Mouse (Mus musculus) liver, postnatal 0 days (tissue): ENCODE measurements at regions not wholly inside any gene's neighbourhood (a gene's known extent, or its start where the extent isn't known, plus 50 kb on each side); places are given as distances from the start of the nearest gene placed in this dataset.
"Not testable (repeated sequence)": the region's sequence is repeated elsewhere in the genome, so short reads cannot be mapped to it uniquely, and the experiment has no call there.

Experiments
- ATAC-seq: fragments of 200-750 bp; cut with Nextera tagmentation; 2 replicates; pipeline ENCODE4 v1.8.0; 2017; ENCODE audit warnings: mild to moderate bottlenecking, moderate library complexity
- DNase-seq: peaks from one replicate; pipeline ENCODE4 v3.0.0-alpha.2; 2016
- H3K27ac ChIP-seq: fragments of 300-500 bp; sonication (generic); 2 replicates; pipeline ENCODE4 v1.5.1; 2014; ENCODE audit warnings: antibody characterized with exemption, moderate library complexity, mild to moderate bottlenecking, low read depth
- H3K27me3 ChIP-seq: fragments of 300-500 bp; sonication (generic); 2 replicates; pipeline ENCODE4 v1.6.1; 2014; ENCODE audit warnings: low read length, control low read depth, mixed read lengths; ENCODE audit not compliant: insufficient read depth
- H3K36me3 ChIP-seq: fragments of 300-500 bp; sonication (generic); replicated peaks from 2 replicates; pipeline ENCODE4 v1.6.1; 2014; ENCODE audit warnings: mild to moderate bottlenecking, control low read depth, low read length, moderate library complexity, mixed read lengths; ENCODE audit not compliant: insufficient read depth
- H3K4me1 ChIP-seq: fragments of 300-500 bp; sonication (generic); 2 replicates; pipeline ENCODE4 v1.6.1; 2014; ENCODE audit warnings: antibody characterized with exemption, mild to moderate bottlenecking, control low read depth; ENCODE audit not compliant: insufficient read depth
- H3K4me2 ChIP-seq: fragments of 300-500 bp; sonication (generic); 2 replicates; pipeline ENCODE4 v1.6.1; 2014; ENCODE audit warnings: low read depth, mild to moderate bottlenecking, low read length, moderate library complexity, mixed read lengths
- H3K4me3 ChIP-seq: fragments of 300-500 bp; sonication (generic); 2 replicates; pipeline ENCODE4 v1.5.1; 2014; ENCODE audit warnings: low read depth, low read length
- H3K9ac ChIP-seq: fragments of 300-500 bp; sonication (generic); replicated peaks from 2 replicates; pipeline ENCODE4 v1.6.1; 2014; ENCODE audit warnings: mild to moderate bottlenecking, moderate library complexity
- H3K9me3 ChIP-seq: fragments of 300-500 bp; sonication (generic); 2 replicates; pipeline ENCODE4 v1.6.1; 2016; ENCODE audit warnings: mild to moderate bottlenecking, control low read depth, low read length, mixed read lengths
- CTCF ChIP-seq: sonication (generic); IDR thresholded peaks from 2 replicates; pipeline ENCODE4 v1.5.1; 2016; ENCODE audit warnings: antibody characterized with exemption, low read depth
- EP300 ChIP-seq: IDR thresholded peaks from 2 replicates; pipeline ENCODE4 v1.6.1; 2016; ENCODE audit warnings: antibody characterized with exemption, low read depth, mild to moderate bottlenecking
- WGBS: fragments of 180-500 bp; shearing (Covaris S2); extraction: QIAGEN DNeasy Blood & Tissue Kit; methylation state at CpG from one replicate; pipeline ENCODE4 v1.1.7; 2014; ENCODE audit not compliant: insufficient replicate concordance; 5-methylcytosine and 5-hydroxymethylcytosine counted together

GRCm38 (mm10) chr2:17946047-17946446, 50.7 kb downstream of the H2al2a start:
- H3K9ac ChIP-seq = no peak overlapping the region
- WGBS = 52% methylated on average over 12 of the region's 12 CpGs
- ATAC-seq (no peak), DNase-seq (no peak)
- no peak for TF ChIP-seq EP300
- TF ChIP-seq CTCF = no peak
- no peaks in the 10 kb centered on the region for H3K36me3 ChIP-seq
- no peak overlapping the region for H3K4me3 ChIP-seq
- no peak overlapping the region for H3K4me2 ChIP-seq
- H3K27ac ChIP-seq = no peak overlapping the region
- no peaks in the 10 kb centered on the region for H3K9me3 ChIP-seq
- no peaks in the 10 kb centered on the region for H3K27me3 ChIP-seq
- H3K4me1 ChIP-seq = no peaks in the 10 kb centered on the region

GRCm38 (mm10) chr2:17945369-17945915, 51.3 kb downstream of the H2al2a start:
- no peak overlapping the region for H3K27ac ChIP-seq
- no peak overlapping the region for H3K4me2 ChIP-seq
- 73% methylated on average over 7 of the region's 7 CpGs for WGBS
- no peak overlapping the region for H3K9ac ChIP-seq
- no peaks in the 10 kb centered on the region for H3K9me3 ChIP-seq
- no peaks in the 10 kb centered on the region for H3K4me1 ChIP-seq
- H3K4me3 ChIP-seq = no peak overlapping the region
- no peak for ATAC-seq
- H3K36me3 ChIP-seq = no peaks in the 10 kb centered on the region
- no peak for TF ChIP-seq EP300
- no peak for TF ChIP-seq CTCF
- no peak for DNase-seq
- H3K27me3 ChIP-seq = no peaks in the 10 kb centered on the region

DNA sequence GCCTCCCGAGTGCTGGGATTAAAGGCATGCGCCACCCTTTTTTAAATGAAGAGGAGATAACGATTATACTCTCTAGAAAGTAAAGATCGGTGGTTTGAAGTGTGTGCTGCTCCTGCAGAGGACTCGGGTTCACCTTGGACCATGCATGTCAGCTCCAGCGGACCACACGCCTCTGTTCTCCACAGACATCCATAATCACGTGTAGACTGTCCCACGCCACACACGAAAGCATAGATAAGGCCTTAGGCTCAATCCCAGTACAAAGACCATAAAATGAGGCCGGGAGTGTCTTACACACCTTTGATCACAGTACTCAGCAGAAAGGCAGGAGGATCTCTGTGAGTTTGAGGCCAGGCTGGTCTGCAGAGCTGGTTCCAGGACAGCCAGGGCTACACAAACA, 53.3 kb downstream of the H2al2a start:
- 81% methylated on average over 11 of the region's 11 CpGs for WGBS
- no peak for DNase-seq

DNA sequence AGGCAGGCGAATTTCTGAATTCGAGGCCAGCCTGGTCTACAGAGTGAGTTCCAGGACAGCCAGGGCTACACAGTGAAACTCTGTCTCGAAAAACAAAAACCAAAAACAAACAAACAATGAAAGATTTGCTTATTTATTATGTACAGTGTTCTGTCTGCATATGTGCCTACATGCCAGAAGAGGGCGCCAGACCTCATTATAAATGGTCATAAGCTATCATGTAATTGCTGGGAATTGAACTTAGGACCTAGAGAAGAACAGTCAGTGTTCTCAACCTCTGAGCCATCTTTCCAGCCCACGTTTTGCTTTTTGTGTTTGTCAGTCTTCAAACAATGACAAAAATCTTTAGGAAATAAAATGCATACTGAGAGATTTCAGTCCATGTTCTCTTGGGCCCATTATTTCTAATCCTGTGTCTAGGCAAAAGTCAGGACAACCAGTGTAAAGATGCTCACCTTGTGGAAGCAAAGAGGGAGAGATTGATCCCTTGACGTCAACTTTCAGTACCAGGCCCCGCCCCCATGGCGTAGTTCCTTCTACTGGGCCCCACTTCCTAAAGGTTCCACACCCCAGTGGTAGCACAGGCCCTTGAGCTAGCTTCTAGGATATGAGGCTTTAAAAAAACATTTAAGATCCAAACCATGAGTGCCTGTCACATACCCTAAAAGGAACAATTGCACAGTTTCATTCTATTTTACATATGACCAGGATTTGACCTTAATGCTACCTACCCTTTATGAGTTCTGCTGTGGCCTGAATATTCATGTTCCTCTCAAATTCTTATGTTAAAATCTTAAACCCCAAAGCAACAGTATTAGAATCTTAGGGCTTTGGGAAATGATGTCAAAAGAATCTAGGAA, 54.0 kb downstream of the H2al2a start:
- Histone ChIP-seq H3K9me3 (no peaks in the 10 kb centered on the region), H3K4me3 (no peak overlapping the region), H3K36me3 (no peaks in the 10 kb centered on the region), H3K4me1 (no peaks in the 10 kb centered on the region), H3K27me3 (no peaks in the 10 kb centered on the region), H3K4me2 (no peak overlapping the region), H3K27ac (no peak overlapping the region), H3K9ac (no peak overlapping the region)
- ATAC-seq (no peak), DNase-seq (no peak)
- 61% methylated on average over 8 of the region's 8 CpGs for WGBS
- TF ChIP-seq EP300 (no peak), CTCF (peak; percentile 65)

More for the DNA sequence above, 53.3 kb downstream of the H2al2a start:
- no peak overlapping the region for H3K4me3 ChIP-seq
- TF ChIP-seq EP300 (no peak), CTCF (no peak)
- no peak for ATAC-seq
- H3K27me3 ChIP-seq = no peaks in the 10 kb centered on the region
- H3K36me3 ChIP-seq = no peaks in the 10 kb centered on the region
- no peaks in the 10 kb centered on the region for H3K9me3 ChIP-seq
- H3K9ac ChIP-seq = no peak overlapping the region
- H3K4me2 ChIP-seq = no peak overlapping the region
- H3K27ac ChIP-seq = no peak overlapping the region
- H3K4me1 ChIP-seq = no peaks in the 10 kb centered on the region

- H3K27ac ChIP-seq = no peak overlapping the region
- no peaks in the 10 kb centered on the region for H3K27me3 ChIP-seq
- no peak overlapping the region for H3K4me3 ChIP-seq
- H3K36me3 ChIP-seq = no peaks in the 10 kb centered on the region
- 83% methylated on average over 6 of the region's 6 CpGs for WGBS
- DNase-seq (no peak), ATAC-seq (no peak)
- no peak overlapping the region for H3K4me2 ChIP-seq
- H3K4me1 ChIP-seq = no peaks in the 10 kb centered on the region
- TF ChIP-seq EP300 = no peak
- TF ChIP-seq CTCF = no peak
- H3K9me3 ChIP-seq = no peaks in the 10 kb centered on the region
- H3K9ac ChIP-seq = no peak overlapping the region
Measured at GRCm38 (mm10) chr2:17941921-17942320, 54.8 kb downstream of the H2al2a start.

DNA sequence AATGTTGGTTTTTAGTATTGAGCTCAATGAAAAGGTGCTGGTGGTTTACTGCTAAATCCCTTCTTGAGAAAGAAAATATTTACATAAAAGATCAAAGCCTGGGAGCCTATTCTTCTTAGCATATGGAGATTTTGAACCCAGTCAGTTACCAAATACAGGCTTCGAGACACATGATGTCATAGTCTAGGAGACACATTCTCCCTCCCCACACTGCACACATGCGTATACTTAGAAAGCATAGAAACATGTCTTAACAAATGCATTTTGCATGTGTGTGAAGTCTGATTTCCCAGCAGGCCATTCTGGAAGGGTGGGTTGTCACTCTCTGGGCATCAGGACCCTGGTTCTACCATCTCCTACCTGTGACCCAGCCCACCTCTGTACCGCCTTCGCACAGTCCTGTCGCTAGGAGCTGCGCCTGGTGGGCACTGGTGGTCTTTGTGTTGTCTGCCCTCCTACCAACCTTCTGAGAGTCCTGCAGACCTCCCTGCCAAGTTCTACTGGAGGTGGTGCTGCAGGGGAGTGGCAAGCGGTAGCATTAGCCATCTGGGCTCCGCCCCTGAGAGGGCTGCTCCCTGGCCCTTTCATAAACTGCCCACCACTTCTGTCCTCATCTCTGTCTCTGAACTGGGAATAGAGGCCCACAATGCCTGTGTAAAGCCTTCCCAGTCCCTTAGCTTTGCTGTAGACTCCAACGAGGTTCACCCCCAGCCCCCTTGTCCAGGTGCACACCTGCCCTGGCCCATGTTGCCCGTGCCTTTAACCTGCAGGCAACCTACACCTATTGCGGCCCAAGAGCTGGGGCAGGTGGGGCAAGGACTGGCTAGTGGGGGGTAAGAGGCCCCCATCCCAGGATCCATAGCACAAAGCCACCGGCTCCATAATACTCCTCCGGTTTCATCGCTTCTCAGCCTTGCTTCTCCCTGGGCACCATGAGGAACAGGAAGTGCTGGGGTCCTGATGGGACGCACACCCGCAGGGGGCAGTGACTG, 56.6 kb downstream of the H2al2a start:
- H3K4me2 ChIP-seq, H3K9me3 ChIP-seq, H3K27me3 ChIP-seq, H3K4me3 ChIP-seq, H3K36me3 ChIP-seq, H3K9ac ChIP-seq, ATAC-seq, H3K27ac ChIP-seq, DNase-seq, H3K4me1 ChIP-seq: not testable (repeated sequence)
- 58% methylated on average over 13 of the region's 16 CpGs for WGBS
